Mouse (Mus musculus): ENCODE measurements around the gene Stmn3.

Stmn3 gene

DNA sequence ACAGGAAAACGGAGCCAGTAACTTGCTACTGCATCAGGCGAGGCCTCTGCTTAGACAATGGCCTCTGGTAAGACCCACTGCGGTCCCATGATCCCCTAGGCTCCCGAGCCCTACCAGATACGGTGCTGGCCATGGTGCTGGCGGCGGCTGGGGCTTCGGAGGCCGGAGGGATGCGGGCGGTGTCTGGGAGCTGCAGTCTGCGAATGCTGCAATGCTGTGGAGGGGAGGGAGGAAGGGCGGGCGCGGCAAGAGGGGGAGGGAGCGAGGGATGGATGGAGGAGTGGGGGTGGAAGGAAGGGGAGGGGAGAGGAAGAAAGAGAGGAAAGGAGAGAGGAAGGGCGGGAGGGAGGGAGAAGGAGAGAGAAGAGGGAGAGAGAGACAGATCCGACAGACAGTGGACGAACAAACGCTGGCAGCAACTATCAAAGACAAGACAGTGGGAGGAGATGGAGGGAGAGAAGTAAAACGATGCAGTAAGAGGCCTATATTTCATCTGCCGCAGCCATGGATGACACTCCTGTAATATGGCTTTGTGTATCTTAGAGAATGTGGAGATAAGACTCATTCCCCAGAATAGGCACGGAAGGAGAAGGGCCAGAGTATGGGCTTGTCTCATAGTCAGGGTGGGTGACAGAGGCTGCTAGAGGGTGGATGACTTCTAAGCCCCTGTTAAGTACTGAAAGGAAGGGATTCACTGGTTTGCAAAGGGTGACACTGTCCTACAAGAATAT lies at the start of gene Stmn3:
Stmn3 (minus strand) TSS at position 421 of the 731 bp plus-strand sequence.
- peak; percentile 29 for DNase-seq (ENCODE audit: low read depth, low spot score)

DNA sequence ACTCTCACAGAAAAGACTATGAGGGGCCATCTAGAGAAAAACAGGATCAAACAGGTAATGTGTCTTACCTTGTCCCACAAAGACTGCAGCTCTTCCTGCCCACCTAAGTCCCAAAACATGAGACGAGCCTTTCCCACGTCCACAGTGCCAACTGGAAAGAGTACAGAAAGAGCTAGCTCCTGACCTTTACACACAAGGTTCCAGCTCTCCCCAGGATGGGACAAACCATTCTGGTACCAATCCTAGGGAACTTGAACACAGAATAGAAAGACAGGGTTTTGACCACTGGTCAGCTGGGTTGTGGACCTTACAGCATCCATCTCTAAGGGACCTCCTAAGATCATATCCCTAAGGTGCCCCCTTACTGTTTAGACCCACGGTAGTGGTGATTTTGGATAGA lies 49.6 kb upstream of the Stmn3 start:
- DNase-seq (ENCODE audit: low read depth, low spot score) = no peak

- DNase-seq (ENCODE audit: low read depth, low spot score) = no peak
Measured at GRCm38 (mm10) chr2:181356780-181357179, 42.5 kb upstream of the Stmn3 start.

DNA sequence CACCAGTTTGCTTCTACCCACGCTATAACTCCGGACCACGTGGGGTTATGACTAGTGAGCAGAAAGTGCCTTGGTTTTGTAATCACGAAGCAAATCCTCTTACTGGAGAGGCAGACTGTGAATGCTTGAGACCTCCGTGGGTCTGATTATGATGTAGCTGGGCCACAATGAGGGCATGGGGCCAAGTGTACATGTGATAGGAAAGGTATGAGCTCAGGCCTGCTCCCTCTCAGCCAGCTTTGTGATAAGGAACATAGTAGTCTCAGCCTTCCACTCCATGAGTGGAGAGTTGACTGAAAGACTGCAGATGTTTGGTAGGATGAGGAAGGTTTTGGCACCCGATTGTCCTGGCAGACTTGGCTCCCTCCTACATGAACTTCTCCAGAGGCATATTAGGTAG lies 28.5 kb upstream of the Stmn3 start:
- no peak for DNase-seq (ENCODE audit: low read depth, low spot score)

- DNase-seq (ENCODE audit: low read depth, low spot score) = no peak
Measured at GRCm38 (mm10) chr2:181340426-181340825, 26.1 kb upstream of the Stmn3 start.

DNA sequence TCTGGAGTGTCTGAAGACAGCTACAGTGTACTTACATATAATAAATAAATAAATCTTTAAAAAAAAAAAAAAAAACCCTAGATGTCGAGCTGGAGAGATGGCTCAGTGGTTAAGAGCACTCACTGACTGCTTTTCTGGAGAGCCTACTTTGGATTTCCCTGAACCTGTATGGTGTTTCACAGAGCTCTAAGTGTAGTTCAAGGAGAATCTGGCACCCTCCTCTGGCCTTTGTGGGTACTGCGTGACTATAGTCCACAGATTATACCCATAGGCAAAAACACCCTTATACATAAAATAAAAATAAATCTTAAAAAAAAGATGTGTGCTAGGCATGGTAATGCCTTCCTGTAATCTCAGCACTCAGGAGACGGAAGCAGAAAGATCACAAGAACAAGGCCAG lies 19.7 kb upstream of the Stmn3 start:
- DNase-seq (ENCODE audit: low read depth, low spot score) = peak; percentile 85

DNA sequence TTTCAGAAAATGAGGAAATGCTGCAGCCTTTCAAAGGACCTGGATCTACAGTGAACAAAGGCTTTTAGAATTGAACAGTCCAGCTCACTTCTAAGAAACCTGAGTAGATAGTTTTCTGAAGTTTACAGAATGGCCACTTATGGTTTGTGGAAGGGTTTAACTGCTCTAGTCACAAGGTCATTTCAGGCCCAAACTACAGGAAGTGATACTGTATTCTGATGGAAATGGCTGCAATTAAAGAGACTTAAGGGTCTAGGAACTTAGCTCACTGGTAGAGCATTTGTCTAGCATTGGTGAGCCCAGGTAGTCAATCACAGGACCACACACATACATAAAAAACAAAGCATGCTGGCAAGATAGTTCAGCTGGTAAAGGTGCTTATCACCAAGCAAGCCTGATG lies 18.2 kb upstream of the Stmn3 start:
- no peak for DNase-seq (ENCODE audit: low read depth, low spot score)

DNA sequence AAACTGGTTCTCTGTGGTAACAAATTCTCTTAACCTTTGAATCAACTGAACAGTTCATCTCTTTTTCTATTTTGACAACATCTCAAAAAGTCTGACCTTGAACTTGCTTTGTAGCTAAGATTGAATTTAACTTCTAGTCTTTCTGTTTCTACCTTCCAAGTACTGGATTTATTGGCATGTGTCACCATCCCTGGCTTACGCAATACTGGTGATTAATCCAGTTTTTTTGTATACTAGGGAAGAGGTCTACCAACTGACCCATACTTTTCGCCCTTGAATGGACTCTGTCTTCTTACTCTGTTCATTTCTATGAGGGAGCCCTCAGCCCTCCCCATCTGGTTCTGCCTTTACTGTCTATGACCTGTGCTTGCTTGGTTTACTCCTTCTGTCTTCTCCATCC lies 11.8 kb upstream of the Stmn3 start:
- no peak for DNase-seq (ENCODE audit: low read depth, low spot score)

GRCm38 (mm10) chr2:181322136-181322535 lies 7.8 kb upstream of the Stmn3 start:
- DNase-seq (ENCODE audit: low read depth, low spot score) = no peak

DNA sequence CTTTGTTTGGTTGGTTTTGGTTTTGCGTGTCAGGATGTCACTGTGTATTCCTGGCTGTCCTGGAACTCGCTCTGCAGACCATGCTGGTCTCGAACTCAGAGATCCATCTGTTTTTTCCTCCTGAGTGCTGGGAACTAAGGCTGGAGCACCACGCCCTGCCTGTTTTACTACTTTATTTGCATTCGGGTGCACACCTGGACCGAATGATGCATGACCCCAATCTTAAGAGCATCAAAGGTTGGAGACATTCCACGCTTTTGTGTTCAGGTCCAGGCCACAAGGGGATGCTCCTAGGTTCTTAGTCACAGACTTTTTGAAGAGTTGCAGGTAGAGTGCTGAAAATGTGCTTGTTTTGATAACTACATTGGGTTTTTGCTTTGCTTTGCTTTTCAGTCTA lies 5.8 kb upstream of the Stmn3 start:
- DNase-seq (ENCODE audit: low read depth, low spot score) = no peak

- DNase-seq (ENCODE audit: low read depth, low spot score) = peak; percentile 89
Measured at GRCm38 (mm10) chr2:181319248-181320102, 5.2 kb upstream of the Stmn3 start, which contains the start of gene Rtel1. Rtel1 (plus strand) TSS chr2:181319739.

DNA sequence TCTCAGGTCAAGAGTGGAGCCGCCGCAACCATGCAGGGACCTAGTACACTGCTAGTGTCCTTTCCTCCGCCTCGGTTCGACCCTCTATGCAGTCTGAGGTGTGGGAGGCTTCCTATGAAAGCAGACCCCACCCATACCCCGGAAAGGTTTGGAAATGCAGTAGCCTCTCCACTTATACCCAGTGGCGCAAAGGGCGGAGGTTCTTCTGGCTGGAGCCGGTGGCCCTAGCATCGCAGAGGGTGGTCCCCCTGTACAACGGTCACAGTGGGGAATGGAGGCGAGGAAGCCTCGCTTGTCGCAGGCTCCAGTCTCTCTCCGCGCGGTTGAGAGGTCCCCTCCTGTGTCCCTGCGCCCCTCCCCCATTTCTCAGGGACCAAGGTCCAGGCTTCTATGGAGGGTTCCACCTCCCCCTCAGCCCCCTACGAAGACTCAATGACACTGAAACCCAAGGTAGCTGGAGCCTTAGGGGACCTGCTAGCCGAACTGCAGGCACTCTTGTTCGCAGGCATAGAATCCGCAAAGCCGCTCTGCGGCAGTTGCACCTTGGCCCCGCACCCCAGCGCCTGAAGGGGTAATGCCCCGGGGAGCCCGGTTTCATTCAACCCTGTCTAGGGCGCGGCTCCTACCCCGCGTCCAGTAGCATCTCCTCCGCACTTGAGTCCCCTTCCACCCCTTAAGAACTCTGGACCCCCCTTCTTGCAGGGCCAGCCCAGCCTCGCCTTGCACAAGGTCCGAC lies 788 bp downstream of the Stmn3 start:
- no peak for DNase-seq (ENCODE audit: low read depth, low spot score)

- no peak for DNase-seq (ENCODE audit: low read depth, low spot score)
Measured at GRCm38 (mm10) chr2:181313006-181313343, 1.3 kb downstream of the Stmn3 start.

GRCm38 (mm10) chr2:181312435-181312834 lies 1.9 kb downstream of the Stmn3 start:
- no peak for DNase-seq (ENCODE audit: low read depth, low spot score)

- DNase-seq (ENCODE audit: low read depth, low spot score) = peak; percentile 73
Measured at GRCm38 (mm10) chr2:181307144-181307804, 7.0 kb downstream of the Stmn3 start.

DNA sequence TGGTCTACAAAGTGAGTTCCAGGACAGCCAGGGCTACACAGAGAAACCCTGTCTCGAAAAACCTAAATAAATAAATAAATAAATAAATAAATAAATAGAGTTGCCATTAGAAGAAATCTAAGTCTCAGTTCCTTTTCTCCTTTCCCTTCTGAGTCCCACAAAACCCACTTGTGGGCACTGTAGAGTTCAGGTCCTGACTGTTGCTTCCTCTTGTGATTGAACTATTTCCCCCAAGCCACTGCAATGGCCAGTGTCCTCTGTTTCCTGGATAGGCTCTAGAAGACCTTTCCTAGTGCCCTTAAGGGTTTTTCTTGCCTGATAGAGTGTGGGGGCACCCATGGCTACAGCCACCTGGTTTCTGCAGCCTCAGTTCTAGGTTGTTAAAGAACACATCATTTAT lies 9.4 kb downstream of the Stmn3 start:
- DNase-seq (ENCODE audit: low read depth, low spot score) = no peak

GRCm38 (mm10) chr2:181302041-181302440 lies 12.3 kb downstream of the Stmn3 start:
- peak; percentile 27 for DNase-seq (ENCODE audit: low read depth, low spot score)

GRCm38 (mm10) chr2:181290937-181291336 lies 23.4 kb downstream of the Stmn3 start:
- no peak for DNase-seq (ENCODE audit: low read depth, low spot score)

DNA sequence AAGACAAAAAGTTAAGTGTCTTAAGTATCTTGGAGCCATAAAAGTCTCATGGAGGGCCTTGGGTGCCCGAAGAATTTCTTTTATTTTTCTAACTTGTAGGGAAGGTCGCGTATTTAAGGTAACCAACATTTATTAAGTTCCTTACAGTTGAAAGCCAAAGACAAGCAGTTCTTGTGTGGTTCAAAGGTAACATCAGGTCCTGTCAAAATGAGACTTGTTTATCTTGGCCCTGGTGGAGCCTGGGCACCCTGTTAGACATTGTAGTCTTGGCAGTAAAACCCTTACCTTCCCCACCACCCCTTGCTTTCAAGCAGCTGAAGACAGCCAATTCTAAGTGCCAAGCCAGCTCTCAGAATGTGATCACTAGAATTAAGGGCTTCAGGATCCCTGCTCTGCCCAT lies 25.6 kb downstream of the Stmn3 start:
- DNase-seq (ENCODE audit: low read depth, low spot score) = no peak

DNA sequence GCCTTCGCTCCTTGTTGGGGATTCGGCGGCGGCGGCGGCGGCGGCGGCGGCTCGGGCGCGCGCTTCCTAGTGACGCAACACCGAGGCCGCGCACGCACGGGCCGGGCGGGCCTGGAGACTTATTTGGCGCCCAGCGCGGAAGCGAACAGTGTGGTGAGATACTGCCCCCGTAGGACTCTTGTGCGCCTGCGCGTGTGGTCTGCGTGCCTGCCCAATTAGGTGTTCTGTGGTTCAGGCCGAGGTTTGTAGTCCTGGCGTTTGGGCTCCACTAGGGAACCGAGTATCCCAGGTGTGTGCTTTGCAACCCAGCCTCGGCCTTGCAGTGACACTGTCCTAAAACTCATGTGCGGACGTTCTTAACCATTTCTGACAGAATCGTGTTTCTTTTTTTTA lies 26.3 kb downstream of the Stmn3 start, which contains the start of gene Gmeb2:
Gmeb2 (minus strand) TSS at position 78 of the 393 bp plus-strand sequence.
- DNase-seq (ENCODE audit: low read depth, low spot score) = peak; percentile 98

DNA sequence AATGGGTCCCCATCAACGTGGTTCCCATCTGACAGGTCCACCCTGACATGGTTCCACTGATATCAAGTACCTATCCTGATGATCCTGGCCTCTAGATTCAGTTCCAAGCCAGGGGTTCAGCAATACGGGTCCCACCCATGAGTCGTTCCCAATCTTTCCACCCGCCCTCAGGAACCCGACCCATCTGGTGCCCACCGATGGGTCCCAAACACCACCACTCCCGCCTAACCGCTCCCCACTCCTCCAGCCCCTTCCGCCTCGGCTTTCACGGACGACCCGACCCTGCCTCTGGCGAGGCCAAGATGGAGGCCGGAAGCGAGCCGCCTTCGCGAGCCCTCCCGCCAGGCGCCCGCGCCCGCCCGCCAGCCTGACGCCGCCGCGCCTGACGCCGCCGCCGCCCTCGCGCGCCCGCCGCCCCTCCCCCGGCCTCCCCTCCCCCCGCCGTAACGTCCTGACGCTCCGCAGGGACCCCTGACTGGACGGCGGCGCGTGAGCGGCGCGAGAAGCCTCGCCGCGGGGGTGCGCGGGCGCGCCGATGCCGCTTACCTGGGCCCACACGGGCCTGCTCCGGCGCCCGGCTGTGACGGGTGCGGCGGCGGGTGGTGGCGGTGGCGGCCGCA lies 26.9 kb downstream of the Stmn3 start:
- peak; percentile 89 for DNase-seq (ENCODE audit: low read depth, low spot score)

All from CD4-positive, CD25-positive, alpha-beta regulatory T cell, adult 2 months (primary cell).